Mouse (Mus musculus): ENCODE data around the gene Olfr1390. TPM values are rescaled to one million over a fixed set of nuclear protein-coding genes. Genes with fewer than 3 reads are reported as not detected.

Gene Olfr1390
- polyA plus RNA-seq (2017; shearing (Covaris generic)): not detected

DNA sequence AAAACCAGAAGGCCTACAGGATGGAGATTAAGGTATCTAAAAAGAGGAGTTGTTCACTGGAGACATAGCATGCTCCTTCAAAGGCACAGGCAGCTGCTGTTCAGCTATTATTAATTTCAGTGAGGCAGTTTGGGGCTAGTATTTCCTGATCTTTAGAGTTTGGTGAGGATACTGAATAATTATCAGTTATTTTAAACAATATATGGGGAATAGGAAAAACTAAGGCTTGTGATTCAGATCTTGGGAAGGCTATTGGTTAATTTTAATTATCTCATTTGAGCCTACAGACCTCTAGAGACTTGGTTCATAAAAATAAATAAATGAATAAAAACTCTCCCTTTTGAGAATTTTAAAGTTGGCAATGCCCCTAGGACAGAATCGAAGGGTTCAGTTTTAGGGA is at the start of gene Olfr1390:
Olfr1390 (plus strand) TSS at position 301 of the 400 bp plus-strand sequence.

DNA sequence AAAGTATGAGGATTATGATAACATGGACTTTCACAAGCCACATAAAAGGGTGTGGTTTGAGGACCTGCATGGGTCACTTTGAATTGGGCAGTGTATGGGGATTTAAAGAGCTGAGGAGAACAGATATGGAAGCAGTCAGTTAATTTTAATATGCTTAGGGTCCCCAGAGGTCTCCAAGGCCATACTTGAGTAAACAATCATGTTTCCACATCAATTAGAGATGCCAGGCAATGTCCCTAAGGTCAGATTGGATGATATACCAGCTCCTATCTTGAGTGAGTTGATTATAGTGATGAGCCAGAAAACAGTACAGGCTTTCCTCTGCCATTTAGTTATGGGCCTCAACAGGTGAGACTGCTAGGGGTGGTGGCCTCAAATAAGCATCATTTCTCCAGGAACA is 30.5 kb upstream of the Olfr1390 start, which contains the start of gene Olfr10:
Olfr10 (plus strand) TSS at position 301 of the 400 bp plus-strand sequence.

DNA sequence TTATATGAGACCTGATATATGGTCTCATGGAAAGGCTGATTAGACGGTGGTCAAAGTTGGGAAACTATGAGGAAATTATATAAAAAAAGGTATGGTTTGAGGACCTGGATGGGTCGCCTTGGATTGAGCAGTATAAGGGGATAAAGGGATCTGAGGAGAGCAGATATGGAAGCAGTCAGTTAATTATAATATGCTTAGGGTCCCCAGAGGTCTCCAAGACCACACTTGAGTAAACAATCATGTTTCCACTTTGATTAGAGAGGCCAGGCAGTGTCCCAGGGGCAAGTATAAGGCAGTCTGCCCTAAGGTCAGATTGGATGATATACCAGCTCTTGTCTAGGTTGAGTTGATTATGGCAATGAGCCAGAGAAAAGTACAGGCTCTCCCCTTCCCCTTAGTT is 12.5 kb upstream of the Olfr1390 start, which contains the start of gene Olfr1391:
Olfr1391 (plus strand) TSS at position 301 of the 400 bp plus-strand sequence.

Other genes starting within 250 kb of the Olfr1390 start
- not detected for gene Olfr1396, start 220.3 kb upstream of the Olfr1390 start, polyA plus RNA-seq (2017; shearing (Covaris generic))
- gene Olfr1395, start 192.9 kb upstream of the Olfr1390 start, polyA plus RNA-seq (2017; shearing (Covaris generic)): not detected
- not detected for gene Olfr1394, start 180.8 kb upstream of the Olfr1390 start, polyA plus RNA-seq (2017; shearing (Covaris generic))
- not detected for gene Btnl9, start 148.0 kb upstream of the Olfr1390 start, polyA plus RNA-seq (2017; shearing (Covaris generic))
- gene Zfp62, start 131.9 kb upstream of the Olfr1390 start, polyA plus RNA-seq (2017; shearing (Covaris generic)): 78.7 TPM
- 128 TPM for gene Mgat1, start 91.0 kb upstream of the Olfr1390 start, polyA plus RNA-seq (2017; shearing (Covaris generic))
- gene Olfr1393, start 56.9 kb upstream of the Olfr1390 start, polyA plus RNA-seq (2017; shearing (Covaris generic)): not detected
- not detected for gene Olfr1392, start 49.9 kb upstream of the Olfr1390 start, polyA plus RNA-seq (2017; shearing (Covaris generic))
- not detected for gene Olfr10, start 30.4 kb upstream of the Olfr1390 start, polyA plus RNA-seq (2017; shearing (Covaris generic))
- gene Olfr1391, start 12.4 kb upstream of the Olfr1390 start, polyA plus RNA-seq (2017; shearing (Covaris generic)): not detected
- gene Olfr1389, start 87.9 kb downstream of the Olfr1390 start, polyA plus RNA-seq (2017; shearing (Covaris generic)): not detected
- gene Olfr1388, start 101.4 kb downstream of the Olfr1390 start, polyA plus RNA-seq (2017; shearing (Covaris generic)): 0.09 TPM
- not detected for gene Olfr1387, start 120.2 kb downstream of the Olfr1390 start, polyA plus RNA-seq (2017; shearing (Covaris generic))
- gene Olfr1386, start 129.9 kb downstream of the Olfr1390 start, polyA plus RNA-seq (2017; shearing (Covaris generic)): not detected
- gene Olfr1385, start 153.9 kb downstream of the Olfr1390 start, polyA plus RNA-seq (2017; shearing (Covaris generic)): 0.15 TPM
- not detected for gene Olfr1384, start 171.5 kb downstream of the Olfr1390 start, polyA plus RNA-seq (2017; shearing (Covaris generic))
- not detected for gene Olfr1383, start 184.5 kb downstream of the Olfr1390 start, polyA plus RNA-seq (2017; shearing (Covaris generic))
- not detected for gene Olfr1382, start 193.1 kb downstream of the Olfr1390 start, polyA plus RNA-seq (2017; shearing (Covaris generic))
- not detected for gene Olfr1381, start 208.3 kb downstream of the Olfr1390 start, polyA plus RNA-seq (2017; shearing (Covaris generic))
- not detected for gene Olfr1380, start 221.7 kb downstream of the Olfr1390 start, polyA plus RNA-seq (2017; shearing (Covaris generic))

Measured in activated CD4-positive, CD25-positive, alpha-beta regulatory T cell, adult 9 weeks (primary cell).